Mouse (Mus musculus) neural tube, embryonic 14.5 days (tissue): ENCODE data around the gene Dera. TPM values are rescaled to one million over a fixed set of nuclear protein-coding genes. Genes with fewer than 3 reads are reported as not detected.
A peak's percentile ranks its signal among the peaks of the same experiment; 100 is the strongest.

Experiments used
- ATAC-seq: fragments of 200-750 bp; cut with Nextera tagmentation; 2 replicates; pipeline ENCODE4 v1.8.0; 2017; ENCODE audit warnings: low read depth, mild to moderate bottlenecking, moderate TSS enrichment, moderate library complexity
- H3K27ac ChIP-seq: fragments of 300-500 bp; sonication (generic); 2 replicates; pipeline ENCODE4 v1.5.1; 2014; ENCODE audit warnings: low read depth, mild to moderate bottlenecking, control low read depth, low read length, moderate library complexity, mixed read lengths
- H3K27me3 ChIP-seq: fragments of 300-500 bp; sonication (generic); 2 replicates; pipeline ENCODE4 v1.6.1; 2014; ENCODE audit warnings: low read length; ENCODE audit not compliant: control insufficient read depth, insufficient read depth
- H3K36me3 ChIP-seq: fragments of 300-500 bp; sonication (generic); 2 replicates; pipeline ENCODE4 v1.6.1; 2014; ENCODE audit warnings: low read length, mixed read lengths; ENCODE audit not compliant: control insufficient read depth, insufficient read depth
- H3K4me1 ChIP-seq: fragments of 300-500 bp; sonication (generic); 2 replicates; pipeline ENCODE4 v1.6.1; 2014; ENCODE audit warnings: low read length; ENCODE audit not compliant: control insufficient read depth, insufficient read depth
- H3K4me2 ChIP-seq: fragments of 300-500 bp; sonication (generic); 2 replicates; pipeline ENCODE4 v1.6.1; 2014; ENCODE audit warnings: mild to moderate bottlenecking, low read depth, low read length, control low read depth
- H3K4me3 ChIP-seq: fragments of 300-500 bp; sonication (generic); 2 replicates; pipeline ENCODE4 v1.5.1; 2014; ENCODE audit warnings: low read depth, low read length, control low read depth, mixed read lengths
- H3K9ac ChIP-seq: fragments of 300-500 bp; sonication (generic); replicated peaks from 2 replicates; pipeline ENCODE4 v1.6.1; 2014; ENCODE audit warnings: low read depth, mild to moderate bottlenecking, control low read depth, low read length, mixed read lengths
- H3K9me3 ChIP-seq: fragments of 300-500 bp; sonication (generic); 2 replicates; pipeline ENCODE4 v1.6.1; 2016; ENCODE audit warnings: low read length; ENCODE audit not compliant: control insufficient read depth
- WGBS: fragments of 180-500 bp; shearing (Covaris S2); extraction: QIAGEN DNeasy Blood & Tissue Kit; methylation state at CpG from one replicate; pipeline ENCODE4 v1.1.7; 2014; 5-methylcytosine and 5-hydroxymethylcytosine counted together
- polyA plus RNA-seq: library from polyadenylated mRNA; unstranded; fragments of >200 nt; fragmentation: Nextera tagmentation; extraction: Ambion mirVana; gene quantifications from 2 replicates; pipeline ENCODE4 v1.2.1, GENCODE M21; 2014

Dera gene
- polyA plus RNA-seq, 1 experiment from 2014 or later: 9.4 TPM

GRCm38 (mm10) chr6:137796596-137797567 lies 42.5 kb downstream of the Dera start:
- Histone ChIP-seq H3K4me1 (no peaks in the 10 kb centered on the region), H3K9ac (no peak overlapping the region), H3K36me3 (no peaks in the 10 kb centered on the region), H3K27me3 (no peaks in the 10 kb centered on the region), H3K9me3 (no peaks in the 10 kb centered on the region), H3K27ac (no peak overlapping the region), H3K4me3 (no peak overlapping the region), H3K4me2 (no peak overlapping the region)
- ATAC-seq: peak; percentile 55; the same call in 1 of the 2 replicates
- 77% methylated on average over 29 of the region's 29 CpGs for WGBS

GRCm38 (mm10) chr6:137799253-137799652 lies 44.9 kb downstream of the Dera start:
- H3K36me3 ChIP-seq: no peaks in the 10 kb centered on the region
- no peak overlapping the region for H3K27ac ChIP-seq
- ATAC-seq: no peak
- WGBS: 83% methylated on average over 9 of the region's 9 CpGs
- H3K4me3 ChIP-seq: no peak overlapping the region
- H3K4me1 ChIP-seq: no peaks in the 10 kb centered on the region
- H3K9me3 ChIP-seq: no peaks in the 10 kb centered on the region
- H3K4me2 ChIP-seq: no peak overlapping the region
- H3K9ac ChIP-seq: no peak overlapping the region
- no peaks in the 10 kb centered on the region for H3K27me3 ChIP-seq

- WGBS: 78% methylated on average over 12 of the region's 12 CpGs
- Histone ChIP-seq H3K9me3 (no peaks in the 10 kb centered on the region), H3K4me1 (no peaks in the 10 kb centered on the region), H3K27ac (no peak overlapping the region), H3K9ac (no peak overlapping the region), H3K4me3 (no peak overlapping the region), H3K27me3 (no peaks in the 10 kb centered on the region), H3K36me3 (no peaks in the 10 kb centered on the region), H3K4me2 (no peak overlapping the region)
- no peak for ATAC-seq
Observed at GRCm38 (mm10) chr6:137803456-137804005, 49.2 kb downstream of the Dera start.

GRCm38 (mm10) chr6:137804121-137804520 lies 49.8 kb downstream of the Dera start:
- Histone ChIP-seq H3K27me3 (no peaks in the 10 kb centered on the region), H3K9me3 (no peaks in the 10 kb centered on the region), H3K4me1 (no peaks in the 10 kb centered on the region), H3K36me3 (no peaks in the 10 kb centered on the region), H3K9ac (no peak overlapping the region), H3K4me2 (no peak overlapping the region), H3K27ac (no peak overlapping the region), H3K4me3 (no peak overlapping the region)
- WGBS: 89% methylated on average over 7 of the region's 7 CpGs
- no peak for ATAC-seq

GRCm38 (mm10) chr6:137804606-137805005 lies 50.3 kb downstream of the Dera start:
- no peaks in the 10 kb centered on the region for H3K4me1 ChIP-seq
- no peak overlapping the region for H3K4me3 ChIP-seq
- no peaks in the 10 kb centered on the region for H3K27me3 ChIP-seq
- H3K9ac ChIP-seq: no peak overlapping the region
- no peak overlapping the region for H3K27ac ChIP-seq
- H3K36me3 ChIP-seq: no peaks in the 10 kb centered on the region
- 77% methylated on average over 9 of the region's 9 CpGs for WGBS
- H3K4me2 ChIP-seq: no peak overlapping the region
- no peak for ATAC-seq
- H3K9me3 ChIP-seq: no peaks in the 10 kb centered on the region

- no peak for ATAC-seq
- H3K4me3 ChIP-seq: no peak overlapping the region
- H3K27ac ChIP-seq: no peak overlapping the region
- H3K36me3 ChIP-seq: no peaks in the 10 kb centered on the region
- H3K9me3 ChIP-seq: no peaks in the 10 kb centered on the region
- no peak overlapping the region for H3K9ac ChIP-seq
- WGBS: 82% methylated on average over 3 of the region's 3 CpGs
- no peak overlapping the region for H3K4me2 ChIP-seq
- no peaks in the 10 kb centered on the region for H3K4me1 ChIP-seq
- no peaks in the 10 kb centered on the region for H3K27me3 ChIP-seq
Observed at GRCm38 (mm10) chr6:137806342-137806741, 52.0 kb downstream of the Dera start.

- no peak overlapping the region for H3K27ac ChIP-seq
- 93% methylated on average over 8 of the region's 8 CpGs for WGBS
Observed at GRCm38 (mm10) chr6:137806806-137807205, 52.5 kb downstream of the Dera start.

GRCm38 (mm10) chr6:137807296-137807695 lies 53.0 kb downstream of the Dera start:
- H3K4me2 ChIP-seq: no peak overlapping the region
- H3K4me1 ChIP-seq: no peaks in the 10 kb centered on the region
- H3K9ac ChIP-seq: no peak overlapping the region
- no peaks in the 10 kb centered on the region for H3K9me3 ChIP-seq
- H3K36me3 ChIP-seq: no peaks in the 10 kb centered on the region
- H3K27me3 ChIP-seq: no peaks in the 10 kb centered on the region
- 91% methylated on average over 6 of the region's 6 CpGs for WGBS
- H3K4me3 ChIP-seq: no peak overlapping the region
- ATAC-seq: no peak
- no peak overlapping the region for H3K27ac ChIP-seq

More at GRCm38 (mm10) chr6:137806806-137807205, 52.5 kb downstream of the Dera start:
- Histone ChIP-seq H3K4me2 (no peak overlapping the region), H3K36me3 (no peaks in the 10 kb centered on the region), H3K9ac (no peak overlapping the region), H3K9me3 (no peaks in the 10 kb centered on the region), H3K4me1 (no peaks in the 10 kb centered on the region), H3K27me3 (no peaks in the 10 kb centered on the region), H3K4me3 (no peak overlapping the region)
- no peak for ATAC-seq

- no peak overlapping the region for H3K4me3 ChIP-seq
- H3K27me3 ChIP-seq: no peaks in the 10 kb centered on the region
Observed at GRCm38 (mm10) chr6:137808706-137809105, 54.4 kb downstream of the Dera start.

More at GRCm38 (mm10) chr6:137808706-137809105, 54.4 kb downstream of the Dera start:
- Histone ChIP-seq H3K9ac (no peak overlapping the region), H3K4me2 (no peak overlapping the region), H3K9me3 (no peaks in the 10 kb centered on the region), H3K4me1 (no peaks in the 10 kb centered on the region), H3K36me3 (no peaks in the 10 kb centered on the region), H3K27ac (no peak overlapping the region)
- ATAC-seq: no peak
- 84% methylated on average over 6 of the region's 6 CpGs for WGBS
